Mouse (Mus musculus): Measurements from ENCODE around the gene Ccdc136. TPM values are rescaled to one million over a fixed set of nuclear protein-coding genes. Genes with fewer than 3 reads are reported as not detected.

Ccdc136 gene
- polyA plus RNA-seq, 1 experiment from 2014 or later, result 37.0 TPM

DNA sequence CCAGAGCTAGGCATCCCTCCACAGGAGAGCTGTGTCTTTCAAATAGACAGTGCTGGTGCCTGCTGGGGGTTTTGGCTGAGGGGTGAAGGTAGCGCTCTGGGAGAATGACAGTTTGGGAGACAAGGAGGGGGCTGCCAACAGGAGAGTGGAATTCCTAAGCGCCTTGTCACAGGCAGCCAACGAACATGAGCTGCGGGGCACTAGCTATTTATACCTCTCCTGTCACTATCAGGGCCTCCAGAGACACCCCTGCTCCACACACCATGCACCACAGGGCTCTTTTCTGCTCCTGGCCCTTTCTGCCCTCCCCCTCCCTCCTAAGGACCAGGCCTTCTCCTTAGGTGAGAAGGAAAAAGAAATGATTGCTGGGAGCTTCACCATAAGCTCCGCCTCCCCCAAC, 35.4 kb downstream of the Ccdc136 start:
- no peak overlapping the region for H3K4me2 ChIP-seq
- 19% methylated on average over 5 of the region's 5 CpGs for WGBS
- H3K36me3 ChIP-seq (ENCODE audit: poor library complexity, severe bottlenecking), result no peaks in the 10 kb centered on the region
- no peak overlapping the region for H3K9ac ChIP-seq
- H3K4me1 ChIP-seq, result peaks cover 48% of the 10 kb centered on the region
- H3K4me3 ChIP-seq, result no peak overlapping the region
- H3K27me3 ChIP-seq, result peaks cover 54% of the 10 kb centered on the region
- H3K9me3 ChIP-seq (replicated peaks), result no peaks in the 10 kb centered on the region
- no peak overlapping the region for H3K27ac ChIP-seq
- no peak for ATAC-seq

DNA sequence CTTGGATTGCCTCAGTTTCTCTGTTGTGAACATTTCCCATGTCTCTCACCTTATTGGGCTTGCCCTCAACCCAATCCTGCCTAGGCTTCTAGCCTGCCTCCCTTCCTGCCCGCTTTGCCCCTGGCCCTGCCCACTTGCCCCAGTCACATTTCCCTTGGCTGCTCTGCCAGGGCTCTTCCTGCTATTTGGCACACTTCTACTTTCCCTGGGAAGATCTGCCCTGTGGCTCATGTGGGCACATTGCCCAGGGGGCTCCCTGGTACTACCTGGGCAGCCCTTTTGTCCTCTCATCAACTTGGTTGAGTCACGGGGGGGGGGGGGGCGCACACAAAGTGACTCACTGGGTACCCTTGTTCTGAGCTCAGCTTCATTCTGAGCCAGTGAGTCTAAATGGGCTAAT, 36.0 kb downstream of the Ccdc136 start:
- no peak overlapping the region for H3K27ac ChIP-seq
- ATAC-seq, result no peak
- no peak overlapping the region for H3K4me2 ChIP-seq
- 29% methylated on average over 3 of the region's 3 CpGs for WGBS
- H3K27me3 ChIP-seq, result peaks cover 54% of the 10 kb centered on the region
- H3K9ac ChIP-seq, result no peak overlapping the region
- H3K36me3 ChIP-seq (ENCODE audit: poor library complexity, severe bottlenecking), result no peaks in the 10 kb centered on the region
- no peaks in the 10 kb centered on the region for H3K9me3 ChIP-seq (replicated peaks)
- peaks cover 51% of the 10 kb centered on the region for H3K4me1 ChIP-seq
- H3K4me3 ChIP-seq, result no peak overlapping the region

DNA sequence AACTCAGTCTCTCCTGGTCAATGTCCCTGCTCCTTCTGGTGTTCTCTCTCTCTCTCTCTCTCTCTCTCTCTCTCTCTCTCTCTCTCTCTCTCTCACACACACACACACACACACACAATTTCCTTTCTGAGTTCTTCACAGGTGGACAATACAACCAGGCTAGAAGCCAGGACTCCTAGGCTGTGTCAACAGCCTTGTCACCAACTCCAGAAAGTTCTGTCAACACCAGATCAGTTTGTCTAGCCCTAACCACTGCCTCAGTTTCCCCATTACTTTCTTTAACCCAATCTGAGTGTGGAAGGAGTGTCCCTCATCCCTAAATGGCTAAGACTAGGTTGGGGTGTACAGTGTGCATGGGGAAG, 36.5 kb downstream of the Ccdc136 start:
- no peak for ATAC-seq
- peak overlapping the region; percentile 46 for H3K4me3 ChIP-seq
- H3K9ac ChIP-seq, result no peak overlapping the region
- no peak overlapping the region for H3K27ac ChIP-seq
- no peaks in the 10 kb centered on the region for H3K9me3 ChIP-seq (replicated peaks)
- H3K27me3 ChIP-seq, result peaks cover 54% of the 10 kb centered on the region
- no peaks in the 10 kb centered on the region for H3K36me3 ChIP-seq (ENCODE audit: poor library complexity, severe bottlenecking)
- H3K4me2 ChIP-seq, result peak overlapping the region; percentile 80
- H3K4me1 ChIP-seq, result peaks cover 51% of the 10 kb centered on the region

DNA sequence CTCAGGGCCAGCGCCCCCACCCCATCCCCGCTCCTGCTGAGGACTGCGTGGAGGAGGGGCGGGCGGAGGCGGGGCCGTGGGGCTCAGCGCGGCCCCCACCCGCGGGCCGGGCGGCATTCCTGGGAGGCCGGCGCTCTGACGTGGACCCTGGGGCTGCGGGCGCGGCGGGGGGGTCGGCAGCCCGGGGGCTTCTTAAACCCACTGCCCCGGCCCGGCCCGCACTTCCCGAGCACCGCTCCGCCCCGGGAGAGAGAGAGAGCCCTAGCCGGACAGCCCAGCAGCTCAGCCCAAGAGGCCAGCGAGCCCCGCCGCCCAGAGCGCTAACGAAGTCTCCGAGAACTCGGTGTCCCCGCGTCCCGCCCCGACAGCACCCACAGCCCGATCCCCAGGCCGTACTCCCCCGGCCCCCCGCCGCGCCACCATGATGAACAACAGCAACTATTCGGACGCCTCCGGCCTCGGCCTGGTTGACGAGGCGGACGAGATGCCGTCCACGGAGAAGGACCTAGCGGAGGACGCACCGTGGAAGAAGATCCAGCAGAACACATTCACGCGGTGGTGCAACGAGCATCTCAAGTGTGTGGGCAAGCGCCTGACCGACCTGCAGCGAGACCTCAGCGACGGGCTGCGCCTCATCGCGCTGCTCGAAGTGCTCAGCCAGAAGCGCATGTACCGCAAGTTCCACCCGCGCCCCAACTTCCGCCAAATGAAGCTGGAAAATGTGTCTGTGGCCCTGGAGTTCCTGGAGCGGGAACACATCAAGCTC, 37.1 kb downstream of the Ccdc136 start, which contains the start of gene Flnc:
TSS of gene Flnc (plus strand) at position 219 of the 766 bp plus-strand sequence.
- WGBS, result 1% methylated on average over 66 of the region's 77 CpGs
- Histone ChIP-seq H3K9ac (peak within 1 kb of the TSS; percentile 56), H3K4me2 (peak within 1 kb of the TSS; percentile 80), H3K27ac (no peak within 1 kb of the TSS), H3K9me3 (replicated peaks) (no peaks in the 10 kb centered on the region), H3K4me3 (peak within 1 kb of the TSS; percentile 46), H3K4me1 (peaks cover 51% of the 10 kb centered on the region), H3K27me3 (peaks cover 54% of the 10 kb centered on the region), H3K36me3 (ENCODE audit: poor library complexity, severe bottlenecking) (no peaks in the 10 kb centered on the region)
- ATAC-seq, result no peak

DNA sequence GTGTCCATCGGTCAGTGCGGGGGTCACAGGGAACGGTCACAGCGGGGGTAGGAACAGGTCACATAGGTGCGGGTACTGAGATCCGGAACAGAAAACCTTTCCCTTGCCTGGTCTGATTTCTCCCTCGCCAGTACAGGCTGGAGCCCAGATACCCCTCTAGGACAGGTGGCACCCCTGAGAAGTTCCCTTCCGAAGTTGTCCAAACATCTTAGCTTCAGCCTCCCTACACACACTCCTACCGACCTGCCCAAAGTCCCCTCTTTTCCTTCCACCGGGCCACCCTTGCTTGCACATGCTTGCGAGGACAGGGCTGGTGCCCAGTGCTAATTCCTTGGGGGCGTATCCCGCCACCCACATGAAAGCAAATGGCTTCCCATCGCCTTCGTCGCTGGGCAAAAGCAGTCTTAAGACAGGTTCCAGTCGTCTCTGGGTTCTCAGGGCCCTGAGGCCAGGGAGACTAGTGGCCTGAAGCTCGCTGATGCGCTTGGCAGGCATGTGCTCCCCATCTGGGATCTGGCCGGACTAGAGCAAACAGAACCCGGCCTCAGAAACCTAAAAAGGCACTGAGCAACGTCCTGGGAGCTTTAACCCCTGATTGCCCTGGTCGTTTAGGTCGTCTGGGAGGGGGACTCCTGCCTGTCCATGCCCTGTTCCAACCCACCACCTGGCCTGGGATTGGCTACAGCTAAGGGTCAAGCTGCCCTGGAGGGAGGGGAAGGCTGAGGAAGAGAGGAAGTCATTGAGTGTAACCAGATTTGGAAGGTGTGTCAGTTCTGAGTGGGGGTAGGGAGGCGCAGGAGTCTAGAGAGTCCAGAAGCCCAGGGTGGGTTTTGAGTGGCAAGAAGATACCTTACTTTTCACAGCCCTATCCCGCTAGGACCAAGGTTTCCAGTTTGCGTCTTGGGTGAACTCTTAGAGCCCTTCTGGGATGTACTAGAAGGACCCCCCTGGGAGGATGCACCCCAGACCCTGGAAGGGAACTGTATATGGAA, 38.0 kb downstream of the Ccdc136 start:
- WGBS, result 6% methylated on average over 27 of the region's 27 CpGs
- Histone ChIP-seq H3K9me3 (replicated peaks) (no peaks in the 10 kb centered on the region), H3K4me1 (peaks cover 51% of the 10 kb centered on the region), H3K4me2 (peak overlapping the region; percentile 80), H3K27me3 (peaks cover 54% of the 10 kb centered on the region), H3K36me3 (ENCODE audit: poor library complexity, severe bottlenecking) (no peaks in the 10 kb centered on the region), H3K4me3 (peak overlapping the region; percentile 46), H3K9ac (peak overlapping the region; percentile 56), H3K27ac (no peak overlapping the region)
- ATAC-seq, result no peak

DNA sequence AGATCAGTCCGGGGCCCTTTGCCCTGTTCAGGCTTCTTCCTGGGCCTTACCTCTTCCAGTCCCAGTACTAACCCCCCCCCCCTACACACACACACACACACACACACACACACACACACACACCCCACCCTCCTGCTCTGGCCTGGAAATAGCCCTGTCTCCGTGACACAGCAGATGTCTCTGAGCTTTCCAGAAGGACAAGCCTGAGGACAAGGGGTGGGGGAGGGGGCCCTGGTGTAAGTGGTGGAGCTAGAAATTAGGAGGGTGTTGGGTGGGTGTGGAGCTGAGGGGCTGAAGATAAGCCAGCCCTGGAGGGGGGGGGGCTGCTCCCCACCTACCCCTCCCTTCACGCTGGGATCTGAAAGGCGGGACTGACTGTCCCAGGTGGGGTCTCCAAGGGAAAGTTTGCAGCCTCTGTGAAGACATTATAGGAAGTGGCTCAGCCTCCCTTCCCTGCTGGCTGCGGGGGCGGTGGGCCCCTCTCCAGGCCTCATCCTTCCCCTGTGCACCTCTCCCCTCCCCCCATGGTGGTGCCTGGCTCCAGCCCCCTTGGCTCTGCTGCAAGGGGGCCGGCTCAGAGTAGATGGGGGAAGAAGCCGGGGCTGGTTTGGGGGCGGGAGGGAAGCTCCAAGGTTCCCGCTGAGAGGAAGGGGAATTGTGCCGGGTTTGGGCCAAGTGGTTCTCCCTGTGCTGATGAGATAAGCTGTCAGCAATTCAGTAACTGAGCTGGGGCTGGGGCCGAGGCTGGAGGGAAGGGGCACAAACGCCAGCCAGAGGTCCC, 39.0 kb downstream of the Ccdc136 start:
- Histone ChIP-seq H3K4me2 (peak overlapping the region; percentile 80), H3K27me3 (peaks cover 54% of the 10 kb centered on the region), H3K4me3 (0 out of 2 replicates have a peak overlapping the region, but pooled peaks have one; percentile 4), H3K36me3 (ENCODE audit: poor library complexity, severe bottlenecking) (no peaks in the 10 kb centered on the region), H3K9ac (peak overlapping the region; percentile 34), H3K9me3 (replicated peaks) (no peaks in the 10 kb centered on the region), H3K27ac (peak overlapping the region; percentile 44; the same call in 1 of the 2 replicates), H3K4me1 (peaks cover 51% of the 10 kb centered on the region)
- ATAC-seq, result peak; percentile 37; the same call in 1 of the 2 replicates
- 7% methylated on average over 13 of the region's 13 CpGs for WGBS

DNA sequence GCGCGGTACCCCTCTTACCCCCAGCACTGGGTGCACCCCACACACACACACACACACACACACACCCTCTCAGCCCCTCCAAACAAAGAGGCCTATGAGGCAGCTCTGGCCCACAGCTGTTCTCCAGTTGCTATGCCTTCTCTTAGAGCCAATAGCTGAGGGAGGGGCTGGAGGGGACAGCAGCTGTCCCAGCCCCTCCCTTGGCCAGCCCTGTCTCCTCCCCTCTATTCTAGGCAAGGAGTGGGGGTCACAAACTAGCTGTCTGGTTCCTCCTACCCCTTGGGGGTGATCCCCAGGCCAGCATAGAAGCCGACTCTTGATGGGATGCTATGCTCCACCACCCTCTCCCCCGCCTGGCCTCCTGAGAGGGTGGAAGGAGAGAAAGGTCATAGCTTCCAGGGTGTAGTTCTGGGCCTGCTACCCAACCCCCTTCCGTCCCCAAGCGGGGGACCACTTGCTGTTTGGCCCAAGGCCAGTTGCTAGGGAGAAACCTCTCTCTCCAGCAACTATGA, 39.9 kb downstream of the Ccdc136 start:
- Histone ChIP-seq H3K4me2 (peak overlapping the region; percentile 80), H3K4me3 (0 out of 2 replicates have a peak overlapping the region, but pooled peaks have one; percentile 3), H3K27me3 (peaks cover 47% of the 10 kb centered on the region), H3K9ac (0 out of 2 replicates have a peak overlapping the region, but pooled peaks have one; percentile 21), H3K27ac (peak overlapping the region; percentile 44), H3K4me1 (peaks cover 51% of the 10 kb centered on the region), H3K36me3 (ENCODE audit: poor library complexity, severe bottlenecking) (no peaks in the 10 kb centered on the region), H3K9me3 (replicated peaks) (no peaks in the 10 kb centered on the region)
- 11% methylated on average over 5 of the region's 6 CpGs for WGBS
- peak; percentile 33; the same call in 1 of the 2 replicates for ATAC-seq

DNA sequence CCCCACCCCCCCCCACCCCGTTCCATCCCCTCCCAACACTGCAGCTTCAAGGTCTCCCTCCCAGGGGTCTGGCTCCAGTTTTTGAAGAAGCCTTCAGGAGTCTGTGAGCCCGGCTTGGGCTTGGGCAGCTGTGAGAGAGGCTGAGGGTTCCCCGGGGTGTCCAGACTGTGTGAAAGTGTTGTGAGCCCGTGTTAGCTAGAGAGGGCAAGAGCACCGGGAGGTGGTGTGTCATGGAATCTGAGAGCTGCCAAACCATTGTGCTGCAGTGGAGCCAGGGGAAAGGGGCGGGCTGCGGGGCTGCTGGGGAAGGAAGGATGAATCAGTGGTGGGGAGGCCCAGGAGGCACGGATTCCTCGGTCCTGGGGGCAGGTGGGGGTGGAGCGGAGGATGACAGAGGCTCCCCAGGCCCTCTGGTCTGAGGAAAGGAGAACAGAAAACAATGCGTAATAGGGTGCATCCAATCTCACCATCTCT, 40.4 kb downstream of the Ccdc136 start:
- Histone ChIP-seq H3K36me3 (ENCODE audit: poor library complexity, severe bottlenecking) (no peaks in the 10 kb centered on the region), H3K4me1 (peaks cover 49% of the 10 kb centered on the region), H3K27ac (peak overlapping the region; percentile 7; the same call in 1 of the 2 replicates), H3K4me2 (peak overlapping the region; percentile 23), H3K9ac (no peak overlapping the region; the same call in 1 of the 2 replicates), H3K27me3 (peaks cover 44% of the 10 kb centered on the region), H3K4me3 (no peak overlapping the region), H3K9me3 (replicated peaks) (no peaks in the 10 kb centered on the region)
- 5% methylated on average over 11 of the region's 11 CpGs for WGBS
- peak; percentile 36; the same call in 1 of the 2 replicates for ATAC-seq

DNA sequence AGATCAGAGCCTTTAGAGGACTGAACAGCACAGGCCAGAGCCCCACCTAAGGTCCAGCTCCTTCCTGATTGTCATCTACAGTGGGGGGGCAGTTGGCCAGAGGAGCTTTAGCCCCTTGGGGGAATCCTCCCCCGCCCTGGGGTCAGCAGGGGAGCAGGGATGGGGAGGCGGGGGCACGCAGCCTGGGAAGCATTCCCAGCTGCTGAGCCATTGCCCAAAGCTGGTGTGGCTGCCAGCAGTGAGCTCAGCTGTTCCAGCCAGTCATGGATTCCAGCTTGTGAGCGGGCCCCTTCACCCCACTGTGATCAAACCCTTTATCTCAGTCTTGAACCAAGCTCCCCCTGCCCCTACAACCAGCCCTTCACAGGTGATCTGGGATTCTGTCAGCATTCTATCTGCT, 43.1 kb downstream of the Ccdc136 start:
- Histone ChIP-seq H3K36me3 (ENCODE audit: poor library complexity, severe bottlenecking) (no peaks in the 10 kb centered on the region), H3K4me3 (no peak overlapping the region), H3K9ac (no peak overlapping the region), H3K27ac (no peak overlapping the region), H3K27me3 (peaks cover 16% of the 10 kb centered on the region), H3K9me3 (replicated peaks) (no peaks in the 10 kb centered on the region), H3K4me1 (peaks cover 24% of the 10 kb centered on the region), H3K4me2 (no peak overlapping the region)
- WGBS, result 83% methylated on average over 4 of the region's 4 CpGs
- no peak for ATAC-seq

DNA sequence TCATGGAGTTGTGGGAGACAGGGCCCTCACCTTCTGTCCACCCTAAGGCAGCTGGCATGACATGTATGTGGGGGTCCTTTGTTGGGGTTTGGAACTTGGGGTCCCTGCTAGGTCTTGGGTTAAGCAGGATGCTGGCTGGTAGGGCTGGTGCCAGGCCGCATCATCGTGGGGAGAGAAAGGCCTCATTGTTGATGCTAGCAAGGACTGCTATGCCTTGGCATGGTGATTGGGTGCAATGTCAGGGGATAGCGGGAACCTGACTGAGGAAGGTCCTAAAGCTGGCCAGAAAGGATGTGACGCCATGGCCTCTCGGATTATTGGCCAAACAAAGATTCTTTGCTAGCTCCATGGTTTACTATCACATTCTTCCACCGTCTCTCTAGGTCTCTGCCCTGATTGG, 43.7 kb downstream of the Ccdc136 start:
- H3K4me1 ChIP-seq, result peaks cover 20% of the 10 kb centered on the region
- no peaks in the 10 kb centered on the region for H3K36me3 ChIP-seq (ENCODE audit: poor library complexity, severe bottlenecking)
- H3K9me3 ChIP-seq (replicated peaks), result no peaks in the 10 kb centered on the region
- 94% methylated on average over 6 of the region's 6 CpGs for WGBS
- H3K4me3 ChIP-seq, result no peak overlapping the region
- no peak for ATAC-seq
- H3K4me2 ChIP-seq, result no peak overlapping the region
- peaks cover 11% of the 10 kb centered on the region for H3K27me3 ChIP-seq
- no peak overlapping the region for H3K9ac ChIP-seq
- no peak overlapping the region for H3K27ac ChIP-seq

DNA sequence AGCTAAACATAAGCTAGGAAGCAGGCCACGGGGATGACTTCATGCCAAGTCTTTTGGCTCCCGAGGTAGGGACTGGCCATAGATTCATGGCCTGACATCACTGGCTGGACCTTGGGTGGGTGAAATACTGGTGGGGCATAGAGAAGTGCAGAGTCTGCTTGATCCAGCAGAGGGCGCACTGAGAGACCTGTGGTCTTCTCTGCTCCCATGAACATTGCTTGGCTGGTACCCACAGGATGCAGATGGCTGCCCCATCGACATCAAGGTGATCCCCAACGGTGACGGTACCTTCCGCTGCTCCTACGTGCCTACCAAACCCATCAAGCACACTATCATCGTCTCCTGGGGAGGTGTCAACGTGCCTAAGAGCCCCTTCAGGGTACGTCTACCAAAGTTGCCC, 48.7 kb downstream of the Ccdc136 start:
- WGBS, result 73% methylated on average over 11 of the region's 11 CpGs
- no peaks in the 10 kb centered on the region for H3K4me1 ChIP-seq
- no peak overlapping the region for H3K4me2 ChIP-seq
- ATAC-seq, result no peak
- no peaks in the 10 kb centered on the region for H3K9me3 ChIP-seq (replicated peaks)
- H3K4me3 ChIP-seq, result no peak overlapping the region
- H3K9ac ChIP-seq, result no peak overlapping the region
- no peaks in the 10 kb centered on the region for H3K27me3 ChIP-seq
- H3K36me3 ChIP-seq (ENCODE audit: poor library complexity, severe bottlenecking), result no peaks in the 10 kb centered on the region
- no peak overlapping the region for H3K27ac ChIP-seq

All from forebrain, embryonic 13.5 days (tissue).